Mouse (Mus musculus): ENCODE data around the gene Frmd5.
"Not testable (repeated sequence)": the region's sequence is repeated elsewhere in the genome, so short reads cannot be mapped to it uniquely, and the experiment has no call there.

The Frmd5 gene

DNA sequence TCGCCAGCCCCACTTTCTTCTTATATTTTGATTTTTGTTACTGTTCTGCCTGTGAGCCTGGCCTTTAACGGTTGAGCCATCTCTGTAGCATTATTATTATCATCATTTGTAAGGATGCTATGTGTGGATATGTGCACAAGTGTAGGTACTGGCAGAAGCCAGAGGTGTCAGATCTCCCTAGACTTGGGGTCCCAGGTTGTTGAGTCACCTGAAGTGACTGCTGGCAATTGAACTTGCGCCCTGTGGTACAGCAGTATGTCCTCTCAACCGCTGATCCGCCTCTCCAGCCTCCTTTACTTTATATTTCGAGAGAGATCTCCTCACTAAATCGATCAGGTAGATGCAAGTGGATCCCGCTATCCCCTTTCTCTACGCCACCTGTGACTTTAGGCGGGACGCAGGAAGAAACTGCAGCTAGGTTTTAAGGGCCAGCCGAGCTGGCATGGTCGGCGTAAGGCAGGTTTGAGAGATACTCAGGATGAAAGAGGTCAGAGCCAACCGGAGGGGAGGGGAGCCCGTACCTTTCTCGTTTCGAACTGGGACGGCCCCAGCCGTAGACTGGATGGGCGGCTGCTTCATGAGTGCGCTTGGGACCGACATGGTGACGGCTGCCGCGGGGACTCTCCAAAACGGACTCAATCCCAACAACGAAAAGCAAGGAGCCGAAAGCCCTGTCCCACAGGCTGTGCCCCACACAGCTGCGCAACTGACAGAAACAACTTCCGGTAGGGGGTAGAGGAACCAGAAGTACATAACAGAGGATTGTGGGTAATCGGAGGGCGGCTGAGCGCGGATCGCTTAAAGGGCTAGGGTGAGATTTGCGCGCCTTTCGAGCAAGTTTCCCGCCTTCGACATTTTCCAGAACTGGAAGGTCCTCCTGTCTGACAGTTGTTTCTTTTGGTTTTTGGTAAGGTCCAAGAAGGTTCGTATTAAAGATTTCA is 300.7 kb downstream of the Frmd5 start, which contains the start of the genes Mfap1a and Wdr76:
Mfap1a (minus strand) TSS at position 724 of the 941 bp plus-strand sequence.
Wdr76 (plus strand) TSS at position 782 of the 941 bp plus-strand sequence.
- peak; percentile 81 to 88 for DNase-seq (ENCODE audit: low spot score in 2 of 2)

DNA sequence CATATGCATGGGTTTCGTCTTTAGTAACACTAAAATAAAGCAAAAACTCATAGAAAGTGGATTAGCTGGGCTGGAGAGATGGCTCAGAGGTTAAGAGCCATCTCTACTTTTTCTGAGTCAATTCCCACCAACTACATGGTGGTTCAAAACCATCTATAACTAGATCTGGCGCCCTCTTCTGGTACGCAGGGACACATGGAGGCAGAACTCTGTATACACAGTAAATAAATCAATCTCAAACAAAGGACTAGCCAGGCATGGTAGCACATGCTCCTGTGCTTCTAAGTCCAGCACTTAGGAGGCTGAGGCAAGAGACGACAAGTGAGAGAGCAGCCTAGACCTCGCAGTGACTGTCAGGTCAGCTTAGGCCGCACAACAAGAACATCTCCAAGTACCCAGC is 305.3 kb downstream of the Frmd5 start:
- DNase-seq (ENCODE audit: low spot score in 2 of 2), result not testable (repeated sequence)

Data from spleen, postnatal 10 days (tissue).